Mouse (Mus musculus): ENCODE data around the gene Pigs.

- no peak for TF ChIP-seq POLR2A (IDR thresholded peaks at IDR 0.05; ENCODE audit: low read depth, low read length)
- TF ChIP-seq CTCF (conservative IDR thresholded peaks at IDR 0.05; ENCODE audit: insufficient read depth, insufficient read length, low read depth, low read length) = no peak
These were observed 26.7 kb upstream of the Pigs start, which contains the start of gene Spag5 for GRCm38 (mm10) chr11:78301357-78302084.
